10 mouse cellular contexts compared by ENCODE assay signal in the genomic region with DNA sequence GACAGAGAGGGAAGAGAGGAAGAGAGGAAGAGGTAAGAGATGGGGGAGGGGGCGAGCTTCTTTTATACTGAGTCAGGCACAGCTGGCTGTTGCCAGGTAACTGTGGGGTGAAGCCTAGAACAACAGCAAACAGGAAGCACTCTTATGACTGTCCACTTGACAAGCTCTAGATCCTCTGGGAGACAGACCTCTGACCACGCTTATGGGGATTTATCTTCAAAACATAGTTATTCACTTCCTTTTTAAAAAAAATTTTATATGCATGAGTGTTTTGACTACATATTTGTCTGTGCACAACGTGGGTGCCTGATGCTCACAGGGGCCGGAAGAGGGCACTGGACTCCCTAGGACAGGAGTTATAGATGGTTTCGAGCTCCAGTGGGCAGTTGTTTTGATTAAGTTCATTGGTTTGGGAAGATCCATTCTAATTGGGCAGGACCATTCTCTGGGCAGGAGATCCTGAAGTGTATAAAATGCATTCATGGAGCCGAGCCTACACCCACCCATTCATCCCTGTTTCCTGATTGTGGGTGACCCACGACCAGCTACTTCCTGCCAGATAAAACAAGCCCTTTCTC. TPM values are rescaled to one million over a fixed set of nuclear protein-coding genes. Genes with fewer than 3 reads are reported as not detected.
A peak's percentile ranks its signal among the peaks of the same experiment; 100 is the strongest.
DNase-seq lines count a peak whose midpoint lies in the region; ATAC-seq lines count a peak whose summit lies in the region.
"Had no signal": no experiment of that assay in that cellular context is flagged by ENCODE, and none has a peak within 500 bp of the region (broad histone marks: within the 10 kb centered on the region; RNA-seq: fewer than 3 reads in every experiment).

No protein-coding gene starts in this region.

- ATAC-seq in forebrain, embryonic 16.5 days, result no peak
- ATAC-seq in hematopoietic stem cell, adult 5-6 weeks (replicated peaks in 1 of 2; ENCODE audit: insufficient read depth in 1 of 2, low FRiP score in 2 of 2, low TSS enrichment in 1 of 2, low read depth in 1 of 2, poor library complexity in 2 of 2, severe bottlenecking in 2 of 2), result peak; percentile 66 to 76
- no peak for ATAC-seq in midbrain, embryonic 13.5 days
- no peak for ATAC-seq in frontal cortex, adult (ENCODE audit: low TSS enrichment)

- no peak overlapping the region for H3K4me2 ChIP-seq in forebrain, embryonic 16.5 days (ENCODE audit: low read length)
- H3K4me2 ChIP-seq in midbrain, embryonic 13.5 days (replicated peaks), result 0 out of 2 replicates have a peak overlapping the region, but pooled peaks have one; percentile 33

- no peak for DNase-seq in forebrain, embryonic 10.5 days (ENCODE audit: extremely low spot score, low spot score)
- peak; percentile 66 to 73 for DNase-seq in B cell, adult 2 months
- DNase-seq in retina, embryonic 14.5 days (ENCODE audit: low spot score), result no peak
- DNase-seq in left cerebral cortex, postnatal 4 days, result no peak

- 27% methylated on average over 7 of the region's 7 CpGs for WGBS in forebrain, embryonic 10.5 days
- WGBS in forebrain, embryonic 16.5 days, result 23% methylated on average over 7 of the region's 7 CpGs
- 28% methylated on average over 7 of the region's 7 CpGs for WGBS in midbrain, embryonic 13.5 days

- H3K9me3 ChIP-seq in forebrain, embryonic 10.5 days, result peaks cover 6% of the 10 kb centered on the region
- H3K9me3 ChIP-seq in forebrain, embryonic 16.5 days (ENCODE audit: control insufficient read depth, low read length), result no peaks in the 10 kb centered on the region
- H3K9me3 ChIP-seq in midbrain, embryonic 13.5 days, result no peaks in the 10 kb centered on the region; the same call in 1 of the 2 replicates

- H3K9ac ChIP-seq in forebrain, embryonic 16.5 days (replicated peaks; ENCODE audit: low read depth, low read length), result no peak overlapping the region
- no peak overlapping the region for H3K9ac ChIP-seq in midbrain, embryonic 13.5 days (replicated peaks)

- H3K36me3 ChIP-seq in forebrain, embryonic 10.5 days (replicated peaks), result no peaks in the 10 kb centered on the region
- H3K36me3 ChIP-seq in forebrain, embryonic 16.5 days (ENCODE audit: control insufficient read depth, insufficient read depth), result no peaks in the 10 kb centered on the region
- H3K36me3 ChIP-seq in midbrain, embryonic 13.5 days, result no peaks in the 10 kb centered on the region

- intact Hi-C loops in left cerebral cortex, postnatal 4 days (cut with DNase I), result no loop called here

- peaks cover 18% of the 10 kb centered on the region; the same call in 1 of the 2 replicates for H3K27me3 ChIP-seq in forebrain, embryonic 10.5 days (ENCODE audit: poor library complexity, severe bottlenecking)
- no peaks in the 10 kb centered on the region for H3K27me3 ChIP-seq in forebrain, embryonic 16.5 days (replicated peaks; ENCODE audit: control insufficient read depth, insufficient read depth, low read length)
- no peaks in the 10 kb centered on the region; the same call in 1 of the 2 replicates for H3K27me3 ChIP-seq in midbrain, embryonic 13.5 days

- H3K27ac ChIP-seq in forebrain, embryonic 10.5 days, result peak overlapping the region; percentile 82
- H3K27ac ChIP-seq in forebrain, embryonic 16.5 days (ENCODE audit: low read length), result no peak overlapping the region
- H3K27ac ChIP-seq in midbrain, embryonic 13.5 days, result no peak overlapping the region; the same call in 1 of the 2 replicates

- peak overlapping the region; percentile 36 for H3K4me3 ChIP-seq in forebrain, embryonic 10.5 days
- H3K4me3 ChIP-seq in forebrain, embryonic 16.5 days (replicated peaks; ENCODE audit: low read length), result no peak overlapping the region
- H3K4me3 ChIP-seq in midbrain, embryonic 13.5 days (replicated peaks), result no peak overlapping the region
- H3K4me3 ChIP-seq: erythroblast, embryonic 14.5 days had no signal

- peaks cover 54% of the 10 kb centered on the region for H3K4me1 ChIP-seq in forebrain, embryonic 10.5 days
- H3K4me1 ChIP-seq in forebrain, embryonic 16.5 days (replicated peaks; ENCODE audit: control insufficient read depth, insufficient read depth, low read length), result peaks cover 12% of the 10 kb centered on the region
- H3K4me1 ChIP-seq in midbrain, embryonic 13.5 days (replicated peaks), result peaks cover 20% of the 10 kb centered on the region

RNA-seq across cellular contexts. Expression of gene Spo11, which starts 0.8 kb away (rescaled TPM):
- polyA plus RNA-seq in forebrain, embryonic 10.5 days (2016; fragmentation: Nextera tagmentation; extraction: Ambion mirVana), result 0.42 and 0.73 TPM in 2 replicates
- 0.68 and 0.75 TPM in 2 replicates for polyA plus RNA-seq in forebrain, embryonic 16.5 days (2015; fragmentation: Nextera tagmentation; extraction: Ambion mirVana)
- total RNA-seq in hematopoietic stem cell, adult 5-6 weeks (2017), result 2.2 and 9.6 TPM in 2 replicates
- polyA plus RNA-seq in midbrain, embryonic 13.5 days (2015; fragmentation: Nextera tagmentation; extraction: Ambion mirVana), result 0.53 and 0.61 TPM in 2 replicates
- under 1 TPM; 0.44 to 0.74 TPM for total RNA-seq in left cerebral cortex, postnatal 4 days (2021)
- polyA plus RNA-seq: C2C12 had no signal

RNA-seq across cellular contexts. Expression of gene Rae1, which starts 23.2 kb away (rescaled TPM):
- polyA plus RNA-seq in forebrain, embryonic 10.5 days (2016; fragmentation: Nextera tagmentation; extraction: Ambion mirVana), result 168 TPM in 2 replicates
- polyA plus RNA-seq in forebrain, embryonic 16.5 days (2015; fragmentation: Nextera tagmentation; extraction: Ambion mirVana), result 156 TPM in 2 replicates
- 45.8 and 57.5 TPM in 2 replicates for total RNA-seq in hematopoietic stem cell, adult 5-6 weeks (2017)
- polyA plus RNA-seq in midbrain, embryonic 13.5 days (2015; fragmentation: Nextera tagmentation; extraction: Ambion mirVana), result 121 TPM in 2 replicates
- 10 to 100 TPM; 85.7 to 98.0 TPM for total RNA-seq in left cerebral cortex, postnatal 4 days (2021)

RNA-seq across cellular contexts. Expression of gene Bmp7, which starts 36.6 kb away (rescaled TPM):
- 21.2 and 21.4 TPM in 2 replicates for polyA plus RNA-seq in forebrain, embryonic 10.5 days (2016; fragmentation: Nextera tagmentation; extraction: Ambion mirVana)
- polyA plus RNA-seq in forebrain, embryonic 16.5 days (2015; fragmentation: Nextera tagmentation; extraction: Ambion mirVana), result 7.4 and 9.7 TPM in 2 replicates
- 1.9 TPM in 1 of 2 replicates, not detected in the other for total RNA-seq in hematopoietic stem cell, adult 5-6 weeks (2017)
- polyA plus RNA-seq in midbrain, embryonic 13.5 days (2015; fragmentation: Nextera tagmentation; extraction: Ambion mirVana), result 9.1 and 12.6 TPM in 2 replicates
- 10 to 100 TPM; 13.0 to 14.5 TPM for total RNA-seq in left cerebral cortex, postnatal 4 days (2021)
- polyA plus RNA-seq: erythroblast, embryonic 14.5 days had no signal

RNA-seq across cellular contexts. Expression of gene Rbm38, which starts 43.5 kb away (rescaled TPM):
- polyA plus RNA-seq in forebrain, embryonic 10.5 days (2016; fragmentation: Nextera tagmentation; extraction: Ambion mirVana), result 119 and 123 TPM in 2 replicates
- 23.3 and 23.4 TPM in 2 replicates for polyA plus RNA-seq in forebrain, embryonic 16.5 days (2015; fragmentation: Nextera tagmentation; extraction: Ambion mirVana)
- total RNA-seq in hematopoietic stem cell, adult 5-6 weeks (2017), result 66.3 and 81.3 TPM in 2 replicates
- 26.6 and 29.4 TPM in 2 replicates for polyA plus RNA-seq in midbrain, embryonic 13.5 days (2015; fragmentation: Nextera tagmentation; extraction: Ambion mirVana)
- total RNA-seq in left cerebral cortex, postnatal 4 days (2021), result 1 to 10 TPM; 7.5 to 8.1 TPM

Comparison
In these comparisons a context has a peak if more than half of its experiments do, and no peak if none do; other contexts are left out.
1. DNase-seq: peak in B cell, adult 2 months (2 of 2); none in forebrain, embryonic 10.5 days (single experiment), retina, embryonic 14.5 days (single experiment) and left cerebral cortex, postnatal 4 days (single experiment).
2. ATAC-seq: peak in hematopoietic stem cell, adult 5-6 weeks (2 of 2); none in forebrain, embryonic 16.5 days (single experiment), midbrain, embryonic 13.5 days (single experiment) and frontal cortex, adult (single experiment).